In the genomic region with DNA sequence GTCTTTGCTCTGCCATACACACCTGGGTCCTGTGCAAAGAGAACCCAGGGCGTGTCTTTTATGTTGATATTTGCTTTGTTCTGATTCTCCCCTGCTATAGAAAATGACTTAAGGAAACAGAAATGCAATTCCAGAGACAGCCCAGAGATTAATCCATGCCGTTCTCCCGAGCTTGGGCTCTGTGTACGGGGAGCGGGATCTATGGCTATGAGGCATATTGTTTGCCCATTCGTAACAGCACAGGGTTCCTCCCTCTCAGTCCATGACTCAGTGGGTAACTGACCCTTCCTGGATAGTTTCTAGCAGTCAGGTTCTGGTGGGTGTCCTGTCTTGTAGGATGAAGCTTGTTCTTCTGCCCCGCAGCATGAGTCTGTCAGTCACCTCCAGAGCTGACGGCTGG, we compare ENCODE assay signal across 25 mouse cellular contexts. TPM values are rescaled to one million over a fixed set of nuclear protein-coding genes. Genes with fewer than 3 reads are reported as not detected.
A peak's percentile ranks its signal among the peaks of the same experiment; 100 is the strongest.
DNase-seq lines count a peak whose midpoint lies in the region; ATAC-seq and TF ChIP-seq lines count a peak whose summit lies in the region.
"Had no signal": no experiment of that assay in that cellular context is flagged by ENCODE, and none has a peak within 500 bp of the region (broad histone marks: within the 10 kb centered on the region; RNA-seq: fewer than 3 reads in every experiment).

No protein-coding gene starts in this region.

- H3K4me3 ChIP-seq in embryonic facial prominence, embryonic 14.5 days (ENCODE audit: low read depth, low read length) = no peak overlapping the region
- H3K4me3 ChIP-seq in embryonic facial prominence, embryonic 10.5 days = no peak overlapping the region
- no peak overlapping the region for H3K4me3 ChIP-seq in lung, embryonic 15.5 days
- H3K4me3 ChIP-seq in lung, adult 2 months (replicated peaks; ENCODE audit: extremely low read depth, low read depth, low read length) = no peak overlapping the region
- H3K4me3 ChIP-seq in stomach, postnatal 0 days (ENCODE audit: low read depth, low read length) = no peak overlapping the region
- H3K4me3 ChIP-seq: embryonic facial prominence, embryonic 13.5 days; forebrain, embryonic 12.5 days; forebrain, embryonic 15.5 days had no signal

- 70% methylated on average over 8 of the region's 8 CpGs for WGBS in embryonic facial prominence, embryonic 14.5 days
- WGBS in embryonic facial prominence, embryonic 10.5 days = 88% methylated on average over 8 of the region's 8 CpGs
- WGBS in lung, embryonic 15.5 days = 70% methylated on average over 8 of the region's 8 CpGs
- 71% methylated on average over 8 of the region's 8 CpGs for WGBS in lung, adult 2 months
- WGBS in stomach, postnatal 0 days = 45% methylated on average over 8 of the region's 8 CpGs

- DNase-seq in embryonic facial prominence, embryonic 14.5 days (ENCODE audit: low spot score) = no peak
- no peak for DNase-seq in embryonic facial prominence, embryonic 10.5 days (ENCODE audit: low spot score)
- DNase-seq in lung, adult 2 months = no peak
- no peak for DNase-seq in stomach, postnatal 0 days (ENCODE audit: low spot score)
- DNase-seq in right cerebral cortex, postnatal 14 days = no peak
- DNase-seq: adrenal gland, adult 8-10 months; adrenal gland, postnatal 14 days; adrenal gland, postnatal 36 days; B cell, adult 2 months; cerebellum, adult 11-12 months; cerebellum, adult 2 months; cerebellum, adult 9-10 months; cerebellum, postnatal 10 days; cerebellum, postnatal 25 days; forebrain, postnatal 0 days had no signal

- peak overlapping the region; percentile 5; the same call in 1 of the 2 replicates for H3K9ac ChIP-seq in embryonic facial prominence, embryonic 14.5 days (ENCODE audit: low read depth, low read length)
- H3K9ac ChIP-seq in lung, embryonic 15.5 days = no peak overlapping the region
- H3K9ac ChIP-seq in stomach, postnatal 0 days (ENCODE audit: low read length) = no peak overlapping the region
- H3K9ac ChIP-seq: embryonic facial prominence, embryonic 13.5 days; forebrain, embryonic 12.5 days; forebrain, embryonic 15.5 days; forebrain, postnatal 0 days had no signal

- H3K4me2 ChIP-seq in embryonic facial prominence, embryonic 14.5 days (ENCODE audit: low read depth, low read length) = no peak overlapping the region
- H3K4me2 ChIP-seq in lung, embryonic 15.5 days = no peak overlapping the region
- H3K4me2 ChIP-seq in stomach, postnatal 0 days (replicated peaks; ENCODE audit: low read depth) = no peak overlapping the region
- H3K4me2 ChIP-seq: embryonic facial prominence, embryonic 13.5 days; forebrain, embryonic 12.5 days; forebrain, embryonic 15.5 days had no signal

- no peaks in the 10 kb centered on the region for H3K9me3 ChIP-seq in embryonic facial prominence, embryonic 14.5 days (ENCODE audit: control insufficient read depth, low read length)
- no peaks in the 10 kb centered on the region for H3K9me3 ChIP-seq in embryonic facial prominence, embryonic 10.5 days
- no peaks in the 10 kb centered on the region for H3K9me3 ChIP-seq in lung, embryonic 15.5 days
- no peaks in the 10 kb centered on the region for H3K9me3 ChIP-seq in stomach, postnatal 0 days (ENCODE audit: control insufficient read depth, low read length)
- H3K9me3 ChIP-seq: embryonic facial prominence, embryonic 13.5 days; forebrain, embryonic 15.5 days; G1E had no signal

- no peak overlapping the region for H3K27ac ChIP-seq in embryonic facial prominence, embryonic 14.5 days (replicated peaks; ENCODE audit: low read depth, low read length)
- H3K27ac ChIP-seq in embryonic facial prominence, embryonic 10.5 days (replicated peaks) = no peak overlapping the region
- 0 out of 2 replicates have a peak overlapping the region, but pooled peaks have one; percentile 31 for H3K27ac ChIP-seq in lung, embryonic 15.5 days
- H3K27ac ChIP-seq in stomach, postnatal 0 days (replicated peaks) = 0 out of 2 replicates have a peak overlapping the region, but pooled peaks have one; percentile 10
- H3K27ac ChIP-seq: embryonic facial prominence, embryonic 13.5 days; forebrain, embryonic 12.5 days; forebrain, embryonic 15.5 days had no signal

- H3K4me1 ChIP-seq in embryonic facial prominence, embryonic 14.5 days (ENCODE audit: control insufficient read depth, insufficient read depth, low read length) = no peaks in the 10 kb centered on the region
- peaks cover 6% of the 10 kb centered on the region; the same call in 1 of the 2 replicates for H3K4me1 ChIP-seq in embryonic facial prominence, embryonic 10.5 days
- no peaks in the 10 kb centered on the region for H3K4me1 ChIP-seq in lung, embryonic 15.5 days
- no peaks in the 10 kb centered on the region for H3K4me1 ChIP-seq in lung, adult 2 months (ENCODE audit: control insufficient read depth, insufficient read depth, low read length)
- no peaks in the 10 kb centered on the region for H3K4me1 ChIP-seq in stomach, postnatal 0 days (replicated peaks; ENCODE audit: control insufficient read depth, insufficient read depth)
- H3K4me1 ChIP-seq: forebrain, embryonic 12.5 days; forebrain, embryonic 15.5 days had no signal

- ATAC-seq in embryonic facial prominence, embryonic 14.5 days (ENCODE audit: low read depth) = no peak
- no peak for ATAC-seq in lung, embryonic 15.5 days (ENCODE audit: borderline replicate concordance, extremely low read depth, low FRiP score, low TSS enrichment)
- peak; percentile 88 for ATAC-seq in stomach, postnatal 0 days (ENCODE audit: low FRiP score, low TSS enrichment)
- ATAC-seq: activated CD4-positive, CD25-positive, alpha-beta regulatory T cell, adult 4 months; CD4-positive, CD25-positive, alpha-beta regulatory T cell, adult 4 months; forebrain, embryonic 15.5 days; forebrain, postnatal 0 days; Patski had no signal

- no peak for TF ChIP-seq EP300 in stomach, postnatal 0 days (optimal IDR thresholded peaks at IDR 0.05)

- no peak for TF ChIP-seq POLR2A in lung, adult 2 months (IDR thresholded peaks at IDR 0.05; ENCODE audit: borderline replicate concordance, extremely low read depth, low read depth, low read length)

- H3K36me3 ChIP-seq in embryonic facial prominence, embryonic 14.5 days (ENCODE audit: control insufficient read depth, insufficient read depth, low read length) = no peaks in the 10 kb centered on the region
- no peaks in the 10 kb centered on the region for H3K36me3 ChIP-seq in embryonic facial prominence, embryonic 10.5 days (replicated peaks)
- H3K36me3 ChIP-seq in lung, embryonic 15.5 days = no peaks in the 10 kb centered on the region
- H3K36me3 ChIP-seq in stomach, postnatal 0 days (ENCODE audit: control insufficient read depth, insufficient read depth, low read length) = no peaks in the 10 kb centered on the region
- H3K36me3 ChIP-seq: embryonic facial prominence, embryonic 13.5 days; forebrain, embryonic 12.5 days; forebrain, embryonic 15.5 days; G1E had no signal

- TF ChIP-seq CTCF in lung, adult 2 months (IDR thresholded peaks at IDR 0.05; ENCODE audit: insufficient read depth, low read length) = no peak
- TF ChIP-seq CTCF in stomach, postnatal 0 days (IDR thresholded peaks at IDR 0.05; ENCODE audit: low read depth) = no peak

- no peaks in the 10 kb centered on the region for H3K27me3 ChIP-seq in embryonic facial prominence, embryonic 14.5 days (replicated peaks; ENCODE audit: control insufficient read depth, insufficient read depth, low read length)
- no peaks in the 10 kb centered on the region for H3K27me3 ChIP-seq in embryonic facial prominence, embryonic 10.5 days (replicated peaks; ENCODE audit: low read depth, poor library complexity, severe bottlenecking)
- no peaks in the 10 kb centered on the region for H3K27me3 ChIP-seq in lung, embryonic 15.5 days
- no peaks in the 10 kb centered on the region for H3K27me3 ChIP-seq in stomach, postnatal 0 days (ENCODE audit: control insufficient read depth, insufficient read depth, low read length)
- H3K27me3 ChIP-seq: embryonic facial prominence, embryonic 13.5 days; forebrain, embryonic 12.5 days; forebrain, embryonic 15.5 days; Patski had no signal

RNA-seq across cellular contexts. Expression of a gene that starts 22.4 kb away (rescaled TPM):
- polyA plus RNA-seq in embryonic facial prominence, embryonic 14.5 days (2014; fragmentation: Nextera tagmentation; extraction: Ambion mirVana) = 10.1 and 11.7 TPM in 2 replicates
- polyA plus RNA-seq in embryonic facial prominence, embryonic 10.5 days (2016; fragmentation: Nextera tagmentation; extraction: Ambion mirVana) = 1.3 and 2.3 TPM in 2 replicates
- 2.5 and 3.4 TPM in 2 replicates for polyA plus RNA-seq in lung, embryonic 15.5 days (2015; fragmentation: Nextera tagmentation; extraction: Ambion mirVana)
- 6.4 and 8.9 TPM in 2 replicates for polyA plus RNA-seq in lung, adult 2 months (2012; rRNA removed)
- polyA plus RNA-seq in stomach, postnatal 0 days (2015; fragmentation: Nextera tagmentation; extraction: Ambion mirVana) = 1.4 and 1.8 TPM in 2 replicates
- polyA plus RNA-seq: activated CD4-positive, CD25-positive, alpha-beta regulatory T cell, adult 4 months; CD4-positive, CD25-positive, alpha-beta regulatory T cell, adult 4 months; forebrain, embryonic 15.5 days; G1E had no signal

RNA-seq across cellular contexts. Expression of a gene that starts 28.9 kb away (rescaled TPM):
- polyA plus RNA-seq in embryonic facial prominence, embryonic 14.5 days (2014; fragmentation: Nextera tagmentation; extraction: Ambion mirVana) = not detected in 2 replicates
- not detected in 2 replicates for polyA plus RNA-seq in embryonic facial prominence, embryonic 10.5 days (2016; fragmentation: Nextera tagmentation; extraction: Ambion mirVana)
- polyA plus RNA-seq in lung, embryonic 15.5 days (2015; fragmentation: Nextera tagmentation; extraction: Ambion mirVana) = not detected in 2 replicates
- polyA plus RNA-seq in lung, adult 2 months (2012; rRNA removed) = not detected in 2 replicates
- 0.05 TPM in 1 of 2 replicates, not detected in the other for polyA plus RNA-seq in stomach, postnatal 0 days (2015; fragmentation: Nextera tagmentation; extraction: Ambion mirVana)
- polyA plus RNA-seq: activated CD4-positive, CD25-positive, alpha-beta regulatory T cell, adult 4 months; cerebellum, adult 2 months; cortical plate, adult 2 months; embryonic facial prominence, embryonic 11.5 days; embryonic facial prominence, embryonic 13.5 days; forebrain, embryonic 12.5 days; forebrain, embryonic 15.5 days had no signal

RNA-seq across cellular contexts. Expression of a gene that starts 38.7 kb away (rescaled TPM):
- polyA plus RNA-seq in embryonic facial prominence, embryonic 14.5 days (2014; fragmentation: Nextera tagmentation; extraction: Ambion mirVana) = 28.7 and 30.3 TPM in 2 replicates
- polyA plus RNA-seq in embryonic facial prominence, embryonic 10.5 days (2016; fragmentation: Nextera tagmentation; extraction: Ambion mirVana) = 21.6 and 24.6 TPM in 2 replicates
- 30.7 and 36.7 TPM in 2 replicates for polyA plus RNA-seq in lung, embryonic 15.5 days (2015; fragmentation: Nextera tagmentation; extraction: Ambion mirVana)
- 84.4 and 103 TPM in 2 replicates for polyA plus RNA-seq in lung, adult 2 months (2012; rRNA removed)
- polyA plus RNA-seq in stomach, postnatal 0 days (2015; fragmentation: Nextera tagmentation; extraction: Ambion mirVana) = 51.7 and 54.2 TPM in 2 replicates

RNA-seq across cellular contexts. Expression of a gene that starts 47.6 kb away (rescaled TPM):
- 0.39 TPM in 1 of 2 replicates, not detected in the other for polyA plus RNA-seq in embryonic facial prominence, embryonic 14.5 days (2014; fragmentation: Nextera tagmentation; extraction: Ambion mirVana)
- not detected in 2 replicates for polyA plus RNA-seq in embryonic facial prominence, embryonic 10.5 days (2016; fragmentation: Nextera tagmentation; extraction: Ambion mirVana)
- 0.18 TPM in 1 of 2 replicates, not detected in the other for polyA plus RNA-seq in lung, embryonic 15.5 days (2015; fragmentation: Nextera tagmentation; extraction: Ambion mirVana)
- 0.26 and 6.4 TPM in 2 replicates for polyA plus RNA-seq in lung, adult 2 months (2012; rRNA removed)
- 0.23 and 0.28 TPM in 2 replicates for polyA plus RNA-seq in stomach, postnatal 0 days (2015; fragmentation: Nextera tagmentation; extraction: Ambion mirVana)
- polyA plus RNA-seq: activated CD4-positive, CD25-positive, alpha-beta regulatory T cell, adult 4 months; CD4-positive, CD25-positive, alpha-beta regulatory T cell, adult 4 months; embryonic facial prominence, embryonic 11.5 days; embryonic facial prominence, embryonic 13.5 days; forebrain, embryonic 12.5 days; forebrain, embryonic 15.5 days; forebrain, postnatal 0 days; G1E had no signal

RNA-seq across cellular contexts. Expression of a gene that starts 50.9 kb away (rescaled TPM):
- polyA plus RNA-seq in embryonic facial prominence, embryonic 14.5 days (2014; fragmentation: Nextera tagmentation; extraction: Ambion mirVana) = 233 and 267 TPM in 2 replicates
- 193 and 199 TPM in 2 replicates for polyA plus RNA-seq in embryonic facial prominence, embryonic 10.5 days (2016; fragmentation: Nextera tagmentation; extraction: Ambion mirVana)
- 186 and 193 TPM in 2 replicates for polyA plus RNA-seq in lung, embryonic 15.5 days (2015; fragmentation: Nextera tagmentation; extraction: Ambion mirVana)
- 174 and 218 TPM in 2 replicates for polyA plus RNA-seq in lung, adult 2 months (2012; rRNA removed)
- polyA plus RNA-seq in stomach, postnatal 0 days (2015; fragmentation: Nextera tagmentation; extraction: Ambion mirVana) = 256 and 269 TPM in 2 replicates

Comparison
In these comparisons a context has a peak if more than half of its experiments do, and no peak if none do; other contexts are left out.
1. H3K27ac ChIP-seq: peak in lung, embryonic 15.5 days (single experiment) and stomach, postnatal 0 days (single experiment); none in embryonic facial prominence, embryonic 14.5 days (single experiment) and embryonic facial prominence, embryonic 10.5 days (single experiment).